Mouse (Mus musculus) thymus, postnatal 36 days (tissue): ENCODE results near the gene Dis3l2.

ENCODE experiments used
- DNase-seq, 2 experiments: peaks; one replicate each; pipeline ENCODE4 v3.0.0; 2022; ENCODE audit warnings: mixed read lengths in 2 of 2

The Dis3l2 gene

DNA sequence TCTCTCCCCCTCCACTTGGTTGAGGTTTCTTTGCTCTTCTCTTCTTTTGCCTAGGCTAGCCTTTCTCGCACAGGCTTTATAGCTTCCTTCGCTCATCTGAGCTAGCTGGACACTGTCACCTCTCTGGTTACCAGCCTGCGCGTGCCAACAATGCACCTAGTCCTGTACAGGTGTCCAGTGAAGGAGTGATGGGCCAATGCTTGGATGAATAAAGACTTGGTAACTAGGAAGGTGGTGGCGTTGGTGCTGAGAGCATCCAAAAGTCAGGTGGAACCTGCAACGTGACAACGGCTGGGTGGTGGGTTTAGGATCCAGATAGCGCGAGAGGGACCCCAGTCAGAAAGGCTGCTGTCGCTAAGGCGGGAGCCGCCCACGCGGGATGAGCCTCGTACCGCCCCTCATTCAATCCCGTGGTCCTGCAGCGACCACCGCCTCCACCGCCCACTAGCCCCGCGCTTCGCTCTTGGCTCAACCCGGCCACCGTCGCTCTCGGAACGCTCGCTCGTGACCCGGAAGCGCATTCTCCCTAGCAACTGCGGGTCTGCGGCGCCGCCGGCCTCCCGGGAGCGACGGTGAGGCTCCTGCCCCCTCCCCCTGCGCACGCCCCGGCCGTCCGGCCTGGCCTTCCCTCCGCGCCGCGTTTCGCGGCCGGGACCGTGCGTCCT lies at the start of gene Dis3l2:
Gene Dis3l2 (plus strand): TSS at position 509 of the 665 bp plus-strand sequence.
- peak; percentile 80 to 83 for DNase-seq

DNA sequence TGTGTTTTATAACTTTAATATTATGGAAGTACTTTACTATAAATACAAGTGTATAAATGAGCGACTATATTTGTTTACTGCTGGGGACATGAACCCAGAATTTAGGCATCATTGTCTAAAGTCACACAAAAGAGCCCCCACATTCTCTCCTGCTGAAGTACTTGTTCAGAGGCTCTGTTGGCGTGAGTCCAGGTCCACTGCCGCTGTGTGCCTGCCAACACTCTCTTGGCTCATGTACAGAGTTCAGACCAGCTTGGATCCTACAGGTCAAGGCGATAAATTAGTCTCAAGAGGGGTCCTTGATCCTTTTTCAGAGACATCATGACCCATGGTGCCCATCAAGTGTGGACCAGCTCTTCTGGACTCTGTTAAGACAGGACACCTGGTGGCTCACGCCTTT lies 46.5 kb upstream of the Dis3l2 start:
- DNase-seq: no peak

DNA sequence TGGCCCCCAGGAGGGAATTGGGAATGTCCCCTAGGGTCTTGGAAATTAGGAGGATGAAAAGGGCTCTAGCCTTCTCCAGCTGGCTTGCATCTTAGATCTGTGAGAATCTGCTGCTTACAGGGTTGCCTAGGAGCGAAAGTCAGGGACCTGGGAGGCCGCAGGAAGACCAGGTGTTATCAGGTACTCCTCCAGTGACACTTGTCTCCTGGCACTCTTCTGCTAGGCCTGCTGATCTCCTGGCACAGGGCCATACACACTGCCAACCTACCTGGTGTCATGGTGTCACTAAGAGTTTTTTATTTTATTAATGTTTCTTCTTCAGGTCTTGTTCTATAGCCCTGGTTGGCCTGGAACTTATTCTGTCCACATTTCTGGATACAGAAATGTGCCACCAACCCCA lies 38.5 kb upstream of the Dis3l2 start:
- no peak for DNase-seq

DNA sequence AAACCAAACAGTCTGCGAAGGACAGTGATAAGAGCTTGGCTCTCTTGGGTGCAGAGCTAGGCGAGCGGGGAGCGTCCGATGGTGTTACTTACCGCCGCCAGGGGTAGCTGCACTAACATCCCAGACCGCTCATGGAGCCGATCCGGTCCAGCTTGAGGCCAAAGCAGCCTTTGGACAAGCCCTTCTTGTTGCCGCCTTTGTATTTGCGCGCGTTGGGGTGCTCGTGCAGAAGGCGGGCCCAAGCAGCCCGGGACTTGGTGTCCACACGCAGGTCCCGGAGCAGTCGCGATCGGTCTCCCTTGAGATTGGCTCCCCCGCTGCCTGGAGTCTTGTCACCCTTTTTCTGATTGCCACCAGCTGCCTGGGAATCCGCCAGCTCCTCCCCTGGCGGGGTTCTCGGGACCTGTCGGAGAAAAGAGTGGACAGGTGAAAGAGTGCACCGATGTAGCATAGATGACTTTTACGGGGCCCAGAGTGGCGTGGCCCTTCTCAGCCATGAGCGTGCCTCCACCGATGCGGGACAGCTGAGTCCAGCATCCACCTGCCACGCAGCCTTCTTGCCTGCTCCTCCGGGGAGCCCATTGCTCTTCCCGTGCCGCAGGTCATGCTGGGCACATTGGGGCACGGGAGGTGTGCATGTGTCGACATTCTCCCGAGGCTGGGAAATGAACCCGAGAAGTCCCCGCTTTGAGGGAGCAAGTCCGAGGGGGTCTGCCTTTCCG lies 33.9 kb upstream of the Dis3l2 start:
- peak; percentile 11 to 14 for DNase-seq

DNA sequence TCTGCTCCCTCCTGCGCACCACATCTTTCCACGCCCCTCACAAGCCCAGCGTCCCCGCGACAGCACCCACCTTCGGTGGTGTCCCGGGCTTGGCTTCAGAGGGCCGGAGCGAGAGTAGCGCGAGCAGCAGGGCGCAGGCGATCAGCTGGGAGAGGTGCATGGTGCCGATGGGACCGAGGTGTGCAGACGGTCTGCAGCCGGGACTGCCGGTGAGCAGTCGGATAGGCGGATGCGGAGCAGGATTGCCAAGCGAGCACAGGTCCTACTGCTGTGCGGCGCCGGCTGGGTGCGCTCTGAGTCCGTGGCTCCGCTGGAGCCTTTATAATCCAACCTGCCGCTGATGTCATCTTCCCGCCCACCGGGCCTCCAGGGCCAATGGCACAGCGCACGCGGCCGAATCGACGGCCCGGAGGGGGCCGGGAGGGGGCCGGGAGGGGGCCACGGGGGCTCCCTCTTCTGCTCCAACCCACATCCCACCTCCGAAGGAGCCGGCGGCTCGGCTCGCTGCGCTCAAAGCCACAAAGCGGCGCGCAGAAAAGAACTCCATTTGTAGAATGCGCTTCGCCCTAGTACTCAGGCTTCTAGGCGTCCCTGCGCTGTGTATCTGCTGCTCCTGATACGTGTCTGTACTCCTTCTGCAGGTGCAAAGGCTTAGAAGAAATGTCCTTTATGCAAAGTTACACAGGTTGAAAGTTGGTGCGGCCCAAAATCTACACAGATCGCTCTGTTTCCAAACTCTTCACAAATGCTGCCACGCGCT lies 33.1 kb upstream of the Dis3l2 start, which contains the start of gene Nppc:
Gene Nppc (minus strand): TSS at position 293 of the 760 bp plus-strand sequence.
- peak; percentile 38 to 58 for DNase-seq

DNA sequence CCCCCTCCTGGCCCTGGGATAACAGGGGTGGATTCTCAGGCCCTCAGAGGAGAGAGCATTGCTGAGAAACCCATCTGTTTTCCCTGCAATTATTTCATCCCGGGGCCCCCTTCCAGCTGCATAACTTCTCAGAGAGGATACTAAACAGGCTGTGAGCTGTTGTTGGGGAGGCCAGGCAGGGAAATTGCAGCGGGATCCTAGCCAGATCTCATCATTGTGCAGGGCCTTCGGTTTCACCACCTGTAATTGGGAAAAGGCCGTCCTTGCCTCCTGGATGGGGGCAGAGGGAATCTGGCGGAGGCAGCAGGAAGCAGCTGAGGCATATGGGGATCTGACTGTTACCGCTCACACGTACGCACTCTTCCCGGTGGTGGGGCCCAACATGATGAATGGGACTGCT lies 29.2 kb upstream of the Dis3l2 start:
- no peak for DNase-seq

DNA sequence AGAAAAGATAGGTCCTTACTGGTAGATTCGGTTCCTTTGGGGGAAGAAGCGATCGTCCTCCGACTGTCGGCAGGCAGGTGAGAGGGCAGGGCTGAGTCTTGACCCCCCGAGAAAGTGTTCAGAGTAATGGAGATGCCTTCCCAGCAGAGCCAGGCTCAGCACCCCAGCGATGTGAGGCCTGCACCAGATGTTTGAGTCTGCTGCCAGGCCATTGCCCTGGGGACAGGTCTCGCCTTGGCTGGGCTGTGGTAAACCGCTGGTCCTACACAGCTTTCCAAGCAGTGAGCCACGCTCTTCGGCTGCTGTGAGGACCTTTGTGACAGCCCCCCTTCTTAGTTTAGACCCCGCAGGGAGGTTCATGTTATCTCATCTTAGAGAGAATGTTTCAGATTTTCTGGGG lies 28.5 kb upstream of the Dis3l2 start:
- no peak for DNase-seq

DNA sequence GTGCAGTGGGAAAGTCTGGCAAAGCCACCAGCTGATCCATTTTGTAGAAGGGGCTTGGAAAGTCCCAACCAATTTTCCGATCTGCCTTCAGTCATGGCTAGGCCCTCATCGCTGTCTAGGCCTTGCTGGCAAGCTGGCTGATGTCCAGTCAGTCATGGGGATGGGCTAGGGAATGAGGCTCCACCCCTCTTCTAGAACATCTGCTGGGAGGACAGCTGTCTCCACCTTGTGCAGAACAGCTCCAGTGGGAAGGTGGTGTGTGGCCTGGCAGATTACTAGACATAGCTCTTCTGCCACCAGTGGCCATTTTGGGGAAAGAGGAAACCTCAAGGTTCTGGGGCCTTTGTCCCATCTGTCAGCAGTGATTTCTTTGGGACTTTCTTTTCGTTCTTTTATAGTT lies 26.0 kb upstream of the Dis3l2 start:
- no peak for DNase-seq

DNA sequence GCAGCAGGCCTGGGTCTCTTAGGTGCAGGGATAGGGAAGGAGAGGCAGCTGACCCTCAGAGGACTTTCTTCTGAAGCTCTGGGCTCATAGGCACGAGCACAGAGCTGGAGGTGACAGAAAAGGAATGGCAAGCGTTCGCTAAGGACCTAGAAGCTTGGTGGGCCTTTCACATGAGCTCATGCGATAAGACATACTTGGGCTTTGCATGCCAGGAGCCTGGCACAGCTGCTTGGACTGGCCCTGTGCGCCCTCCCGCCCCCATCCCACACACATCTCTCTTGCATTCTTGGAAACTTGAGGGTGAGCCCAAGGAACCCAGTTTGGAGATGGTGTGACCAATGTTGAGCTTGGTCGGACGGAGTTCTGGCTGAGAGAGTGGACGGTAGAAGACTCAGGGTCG lies 24.9 kb upstream of the Dis3l2 start:
- no peak for DNase-seq

DNA sequence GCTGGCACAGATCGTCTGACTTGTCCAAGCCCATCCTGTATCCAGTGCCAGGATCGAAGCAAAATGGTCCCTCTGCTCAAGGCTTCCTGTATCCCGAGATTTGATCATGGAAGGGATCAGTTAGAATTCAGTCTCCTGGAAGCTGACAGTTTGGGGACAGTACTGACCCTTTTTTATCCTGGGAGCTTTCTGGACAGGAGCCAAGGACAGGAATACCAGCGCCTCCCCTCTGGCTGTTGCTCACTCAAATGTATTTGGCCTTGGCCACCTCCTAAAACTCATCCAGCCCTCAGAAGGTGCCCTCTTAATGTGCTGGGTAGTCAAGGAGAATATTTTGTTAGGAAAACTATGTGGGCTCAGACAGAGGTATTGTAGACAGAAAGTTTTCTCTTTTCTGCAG lies 16.4 kb upstream of the Dis3l2 start:
- DNase-seq: no peak

DNA sequence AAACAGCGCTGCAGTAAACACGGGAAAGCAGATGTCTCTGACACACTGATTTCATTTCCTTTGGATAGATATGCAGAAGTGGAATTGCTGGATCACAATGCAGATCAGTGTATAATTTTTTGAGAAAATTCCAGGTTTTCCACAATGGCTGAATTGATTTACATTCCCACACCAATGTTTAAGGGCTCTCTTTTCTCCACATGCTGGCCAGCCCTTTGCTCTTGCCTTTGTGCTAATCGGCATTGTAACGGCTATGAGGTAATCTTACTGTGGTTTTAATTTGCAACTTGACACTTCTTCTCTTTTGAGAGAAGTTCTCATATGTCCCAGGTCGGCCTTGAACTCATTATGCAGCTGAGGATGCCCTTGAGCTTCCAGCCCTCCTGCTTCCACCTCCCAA lies 12.6 kb upstream of the Dis3l2 start:
- DNase-seq: no peak

DNA sequence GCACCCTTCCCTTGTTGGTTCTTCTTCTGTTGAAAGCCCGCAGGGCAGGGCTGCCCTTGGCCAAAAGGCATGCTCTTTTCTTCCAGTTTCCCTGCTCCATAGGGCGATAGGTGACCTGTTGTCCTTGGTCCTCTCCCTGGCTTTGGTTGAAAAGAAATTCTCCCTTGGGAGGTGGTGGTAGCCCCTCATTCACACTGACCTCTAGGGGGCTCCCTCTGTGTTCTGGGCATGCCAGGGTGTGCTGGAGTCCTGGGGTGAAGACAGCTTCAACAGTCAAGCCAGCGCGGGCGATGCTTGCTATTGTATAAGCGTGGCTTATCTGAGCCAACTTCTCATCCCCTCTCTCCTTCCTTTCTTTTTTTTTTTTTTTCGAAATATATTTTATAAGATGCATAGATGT lies 6.7 kb upstream of the Dis3l2 start:
- peak; percentile 17 to 23 for DNase-seq

DNA sequence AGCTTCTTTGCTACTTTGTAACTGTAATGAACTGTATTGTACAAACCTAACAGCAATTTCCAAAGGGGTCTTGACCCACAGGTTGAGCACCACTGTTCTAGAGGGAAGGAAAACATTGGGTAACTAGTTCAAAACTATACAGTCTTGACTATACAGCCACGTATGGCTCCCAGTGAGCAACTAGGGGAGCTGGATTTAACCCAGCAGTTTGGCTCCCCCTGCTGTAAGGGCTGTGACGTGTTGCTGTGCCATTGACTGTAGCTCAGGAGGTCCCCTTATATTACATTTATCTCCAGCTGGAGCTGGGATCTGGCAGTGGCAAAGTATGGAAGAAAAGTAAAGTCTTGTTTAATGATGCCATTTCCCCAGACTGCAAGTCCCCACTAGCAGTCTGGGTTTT lies 4.9 kb upstream of the Dis3l2 start:
- DNase-seq: peak; percentile 14 to 15

DNA sequence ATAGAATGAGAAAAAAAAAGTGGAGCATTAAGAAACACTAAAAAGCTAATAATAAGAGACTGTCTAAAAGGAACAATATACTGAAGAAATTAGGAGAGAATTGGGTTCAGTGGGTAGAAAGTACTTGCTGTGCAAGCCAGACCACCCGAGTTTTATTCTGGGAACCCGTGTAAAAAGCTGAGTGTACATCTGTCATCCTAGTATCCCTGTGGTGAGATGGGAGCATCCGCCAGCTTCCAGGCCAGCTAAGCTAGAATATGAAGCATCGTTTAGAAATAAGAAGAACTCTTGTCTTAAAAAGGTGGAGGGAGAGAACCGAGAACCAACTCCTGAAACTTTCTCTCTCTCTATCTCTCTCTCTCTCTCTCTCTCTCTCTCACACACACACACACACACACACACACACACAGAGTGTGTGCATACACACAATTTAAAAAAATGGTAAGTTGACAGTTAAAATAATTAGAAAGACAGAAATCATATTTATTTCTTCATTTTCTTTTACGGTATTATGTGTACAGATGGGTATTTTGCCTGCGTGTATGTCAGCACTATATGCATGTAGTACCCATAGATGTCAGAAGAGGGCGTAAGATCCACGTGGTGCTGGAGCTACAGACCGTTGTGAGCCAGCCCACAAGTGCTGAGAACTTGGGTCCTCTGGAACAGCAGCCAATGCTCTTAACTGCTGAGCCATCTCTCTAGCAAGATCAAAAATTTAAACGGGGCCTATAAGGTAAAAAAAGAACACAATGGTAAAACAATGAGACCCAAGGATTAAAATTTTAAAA lies 4.1 kb upstream of the Dis3l2 start:
- no peak for DNase-seq

DNA sequence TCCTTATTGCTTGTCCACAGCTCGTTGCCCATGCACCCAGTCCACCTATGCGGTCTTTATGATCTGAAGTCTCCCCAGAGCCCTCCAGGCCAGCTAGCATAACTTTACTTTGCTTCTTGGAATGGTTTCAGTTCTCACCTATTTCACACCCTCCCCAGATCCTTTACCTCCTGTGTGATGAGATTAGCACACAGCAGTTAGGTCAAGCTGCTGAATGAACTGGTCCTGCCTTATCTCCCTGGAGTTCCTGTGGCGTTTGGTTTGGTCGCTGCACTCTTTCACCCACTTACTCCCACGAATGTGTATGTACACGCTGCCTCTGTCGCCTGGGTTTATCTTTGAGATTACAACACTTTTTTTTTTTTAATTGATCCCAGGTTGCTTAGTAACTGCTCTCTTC lies 3.2 kb upstream of the Dis3l2 start:
- no peak for DNase-seq

DNA sequence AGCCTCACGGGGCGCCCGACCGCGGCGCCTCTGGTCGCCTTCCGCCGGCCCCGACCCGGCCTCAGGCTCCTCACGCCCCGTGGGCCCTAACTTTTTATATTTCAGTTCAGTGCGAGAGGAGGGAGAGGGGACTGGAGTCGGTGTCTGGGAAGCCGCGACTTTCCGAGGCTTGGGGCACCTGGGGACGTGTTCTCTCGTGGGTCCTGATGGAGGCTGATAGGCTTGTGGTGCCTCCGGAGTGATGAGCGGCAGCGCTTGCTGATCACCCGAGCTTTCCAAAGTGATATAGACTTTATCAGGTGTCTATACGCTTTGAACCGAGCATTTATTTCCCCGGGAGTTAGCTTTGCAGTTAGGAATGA lies 338 bp downstream of the Dis3l2 start:
- DNase-seq: no peak

DNA sequence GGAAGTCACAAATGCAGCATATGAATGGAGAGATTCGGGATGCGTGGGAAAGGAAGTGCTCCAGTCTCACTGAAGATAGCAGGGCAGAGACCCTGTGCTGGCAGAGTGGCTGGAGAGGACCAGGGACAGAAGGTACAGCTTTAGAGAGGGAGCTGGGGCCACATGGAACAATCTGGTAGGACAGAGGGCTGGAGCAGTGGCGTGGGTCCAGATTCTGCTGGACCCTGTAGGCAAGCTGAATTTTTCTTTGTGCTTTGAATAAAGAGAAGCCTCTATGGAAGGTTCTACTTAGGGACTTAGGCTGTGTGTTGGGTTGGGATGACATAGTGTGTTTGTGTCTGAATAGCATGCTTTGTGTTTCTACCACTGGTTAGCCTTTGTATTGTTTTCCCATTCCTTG lies 1.9 kb downstream of the Dis3l2 start:
- DNase-seq: no peak

DNA sequence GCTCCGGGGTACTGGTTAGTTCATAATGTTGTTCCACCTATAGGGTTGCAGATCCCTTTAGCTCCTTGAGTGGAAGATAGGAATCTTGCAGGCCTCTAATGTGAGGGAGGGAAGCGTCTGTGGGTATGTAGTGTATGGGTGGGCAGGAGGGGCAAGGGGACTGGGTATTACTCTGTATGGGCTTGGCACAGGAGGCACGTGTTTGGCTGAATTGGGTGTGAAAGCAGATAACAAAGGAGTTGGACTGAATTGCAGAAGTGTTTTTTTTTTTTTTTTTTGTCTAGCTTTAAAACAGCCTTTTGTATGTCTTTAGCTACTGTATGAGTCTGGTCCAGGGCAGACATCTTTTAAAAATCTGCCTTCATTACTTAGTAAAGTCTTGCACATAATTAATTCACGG lies 5.9 kb downstream of the Dis3l2 start:
- DNase-seq: no peak

DNA sequence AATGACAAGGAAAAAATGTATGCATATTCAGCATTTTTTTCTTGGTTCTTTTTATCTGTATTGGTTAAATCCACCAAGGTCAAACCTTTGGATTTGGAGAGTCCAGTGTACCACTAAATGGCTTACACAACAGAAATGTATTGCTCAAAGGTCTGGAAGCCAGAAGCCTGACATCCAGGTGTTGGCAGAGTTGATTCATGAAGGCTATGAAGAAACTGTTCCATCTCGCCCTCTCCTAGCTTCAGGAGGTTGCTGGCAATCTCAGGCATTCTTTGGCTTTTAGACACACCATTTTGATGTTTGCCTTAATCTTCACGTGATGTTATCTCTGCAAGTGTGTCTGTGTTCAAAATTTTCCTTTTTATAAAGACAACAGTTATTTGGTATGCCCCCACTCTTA lies 8.4 kb downstream of the Dis3l2 start:
- DNase-seq: no peak

DNA sequence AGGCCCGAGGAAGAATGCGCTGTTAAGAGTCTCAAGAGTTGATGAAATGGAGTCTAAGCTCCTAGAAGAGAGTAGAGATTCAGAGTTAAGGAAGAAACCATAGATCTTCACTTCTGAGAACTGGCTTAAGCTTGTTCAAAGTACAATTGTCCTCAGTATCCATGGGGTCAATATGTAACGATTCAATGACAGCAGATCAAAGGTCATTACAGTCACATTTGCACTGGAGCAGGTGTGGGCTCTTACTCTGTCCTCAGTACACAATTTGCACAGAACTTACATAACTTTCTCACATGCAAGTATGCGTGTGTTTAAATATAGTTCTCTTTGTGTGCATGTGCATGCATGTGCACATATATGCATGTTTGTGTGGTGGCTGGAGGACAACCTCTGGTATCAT lies 9.4 kb downstream of the Dis3l2 start:
- no peak for DNase-seq

DNA sequence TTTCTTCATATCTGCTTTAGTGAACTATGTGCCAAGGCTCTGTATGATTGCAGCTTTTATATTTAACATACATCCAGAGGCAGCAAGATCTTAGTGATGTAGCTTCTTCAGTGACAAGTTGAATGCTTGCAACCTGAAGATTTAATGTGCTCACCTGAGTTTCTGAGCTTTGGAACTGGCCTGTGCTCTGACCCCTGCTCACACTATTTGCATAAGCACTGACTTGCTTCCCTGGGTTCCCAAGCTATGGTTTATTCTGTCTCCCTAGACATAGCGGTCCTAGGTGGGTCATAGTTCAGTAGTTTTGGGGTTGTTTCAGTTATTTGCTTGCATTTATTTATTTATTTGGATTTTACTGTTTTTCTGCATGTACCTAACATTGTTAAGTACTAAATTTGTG lies 14.6 kb downstream of the Dis3l2 start:
- DNase-seq: no peak

DNA sequence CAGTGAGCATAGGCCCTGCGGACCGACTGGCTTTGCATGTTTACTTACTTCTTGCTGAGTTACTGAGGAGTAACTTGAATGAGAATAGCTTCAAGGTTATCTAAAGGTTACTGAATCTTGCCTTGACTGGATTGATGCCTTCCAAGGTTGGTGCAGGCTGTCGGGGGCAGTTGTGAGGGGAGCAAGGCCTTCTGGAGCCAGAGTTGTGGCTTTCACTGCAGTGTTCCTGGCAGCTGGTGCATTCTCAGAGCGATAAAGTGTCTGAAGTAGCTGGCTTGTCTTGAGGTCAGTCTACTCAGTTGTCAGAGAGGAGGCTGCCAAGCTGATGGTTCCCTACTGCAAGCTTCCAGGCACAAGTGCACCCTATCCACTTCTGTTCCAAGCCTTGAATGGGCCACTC lies 15.8 kb downstream of the Dis3l2 start:
- DNase-seq: no peak

DNA sequence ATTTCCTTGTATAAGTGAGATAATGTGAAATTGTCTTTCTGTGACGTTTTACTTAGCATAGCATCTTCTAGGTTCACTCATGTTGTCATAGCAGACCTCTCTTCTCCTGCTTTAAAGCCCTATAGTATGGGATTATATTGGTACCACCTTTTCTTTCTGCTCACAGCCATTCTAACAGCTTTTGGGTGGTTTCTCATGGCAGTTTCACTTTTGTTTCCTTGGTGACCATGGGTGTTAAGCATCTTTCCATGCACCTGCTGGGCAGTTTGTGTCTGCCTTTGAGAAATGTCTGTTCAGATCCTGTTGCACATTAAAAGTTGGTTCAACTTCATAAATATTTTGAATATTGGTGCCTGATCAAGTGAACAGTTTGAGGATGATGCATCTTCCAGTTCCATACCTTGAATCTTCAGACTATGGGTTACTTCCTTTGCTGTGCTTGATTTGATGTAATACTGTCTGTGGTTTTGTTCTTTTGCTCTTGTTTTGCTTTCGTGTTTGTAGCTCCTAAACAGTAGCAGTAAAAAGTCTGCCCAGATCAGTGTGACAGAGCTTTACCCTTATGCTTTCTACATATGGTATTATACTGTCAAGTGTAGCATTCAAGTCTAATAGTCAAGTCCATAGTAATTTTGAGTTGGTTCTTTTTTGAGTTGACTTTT lies 29.7 kb downstream of the Dis3l2 start:
- no peak for DNase-seq
